Mouse (Mus musculus) retina, adult 2 months (tissue): ENCODE measurements around the gene Adora2b.
A peak's percentile ranks its signal among the peaks of the same experiment; 100 is the strongest.
"Not testable (repeated sequence)": the region's sequence is repeated elsewhere in the genome, so short reads cannot be mapped to it uniquely, and the experiment has no call there.

ENCODE experiments used
- DNase-seq: peaks from one replicate; pipeline ENCODE4 v3.0.0-alpha.2; 2012; ENCODE audit warnings: low read depth, low spot score

Gene Adora2b

DNA sequence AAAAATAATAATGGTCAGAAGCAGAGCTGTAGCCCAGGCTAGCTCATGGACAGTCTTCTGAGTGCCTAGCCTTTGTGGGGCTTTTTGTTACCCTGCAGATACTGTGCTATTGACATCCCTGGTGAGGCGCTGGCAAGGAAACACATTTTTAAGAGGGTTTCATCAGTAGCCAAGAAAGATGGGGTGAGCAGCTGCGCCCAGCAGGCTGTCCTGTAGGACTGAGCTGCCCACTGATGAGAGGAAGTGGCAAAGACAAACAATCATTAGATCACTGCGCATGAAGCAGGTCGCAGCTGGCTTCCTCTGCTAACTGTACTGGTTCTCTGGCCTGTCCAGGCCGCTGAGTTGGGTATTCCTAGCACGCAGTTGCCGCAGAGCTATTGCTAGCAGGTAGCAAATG is 14.8 kb downstream of the Adora2b start:
- DNase-seq = no peak

DNA sequence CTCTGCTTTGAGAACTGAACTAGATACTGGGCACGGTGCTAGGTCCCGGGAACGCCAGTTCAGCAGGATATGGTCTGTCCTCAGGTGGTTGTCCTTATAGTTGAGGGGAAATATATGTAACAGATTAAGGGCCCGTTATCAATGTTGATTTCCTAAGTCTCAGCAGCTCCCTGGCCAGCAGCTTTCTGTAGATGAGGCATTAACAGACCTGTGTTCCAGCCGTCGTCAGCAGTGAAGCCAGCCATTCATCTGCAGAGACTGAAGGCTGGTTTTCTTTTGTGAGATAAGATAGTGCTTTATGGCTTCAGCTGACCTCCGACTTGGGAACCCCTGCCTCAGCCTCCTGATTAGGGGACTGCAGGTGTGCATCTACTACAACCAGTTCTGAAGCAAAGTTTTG is 15.2 kb downstream of the Adora2b start:
- DNase-seq = no peak

DNA sequence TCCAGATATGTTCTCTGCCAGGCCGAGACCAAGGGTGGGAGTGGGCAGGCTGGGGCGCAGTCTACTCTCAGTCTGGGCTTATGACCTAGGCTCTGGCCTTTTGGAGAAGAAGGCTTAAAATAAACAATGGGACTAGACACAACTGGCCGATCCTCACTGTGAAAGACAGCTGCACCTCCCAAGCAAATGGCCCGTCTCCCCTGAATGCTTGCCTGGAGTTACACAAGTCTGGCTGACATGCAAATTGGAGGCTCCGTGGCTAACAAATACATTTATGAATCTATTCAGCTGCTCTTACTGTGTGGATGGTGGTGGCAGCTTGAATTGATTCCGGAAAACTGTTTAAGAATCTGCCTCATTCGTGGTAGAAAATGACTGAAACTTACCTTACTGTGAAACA is 16.9 kb downstream of the Adora2b start:
- DNase-seq = no peak

DNA sequence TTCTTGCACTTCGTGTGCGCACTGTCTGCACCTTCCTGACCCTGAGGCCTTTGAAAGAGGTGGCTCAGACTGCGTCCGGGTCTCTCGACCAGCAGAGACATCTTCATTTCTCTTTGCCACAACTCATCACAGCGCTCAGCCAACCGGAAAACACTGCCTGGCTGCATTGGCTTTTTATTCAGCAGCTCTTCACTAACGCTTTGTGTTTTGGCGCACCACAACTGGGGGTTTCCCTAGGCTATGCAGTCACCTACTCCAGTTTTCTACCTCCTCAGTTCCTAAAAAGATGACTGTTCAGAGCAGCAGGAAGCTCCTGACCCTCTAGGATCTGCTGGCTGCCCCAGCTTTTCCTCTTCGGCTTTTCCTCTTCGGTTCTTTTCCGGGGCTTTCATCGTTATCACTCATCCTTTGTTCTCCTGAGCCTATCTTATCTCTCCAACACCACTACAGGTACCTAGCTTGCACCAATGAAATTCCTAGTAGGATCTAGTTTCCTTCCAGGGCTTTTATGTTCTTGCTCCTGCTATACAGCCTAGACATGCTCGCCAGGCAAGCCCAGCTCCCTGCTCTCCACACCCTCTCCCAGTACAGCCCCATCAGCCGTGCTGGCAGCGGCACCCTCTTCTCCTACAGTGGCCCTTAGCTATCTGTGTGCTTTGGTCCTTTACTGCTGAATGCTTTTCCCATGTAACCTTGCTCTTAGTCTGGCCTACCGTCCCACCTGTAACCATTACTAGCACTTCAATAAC is 17.9 kb downstream of the Adora2b start:
- no peak for DNase-seq

DNA sequence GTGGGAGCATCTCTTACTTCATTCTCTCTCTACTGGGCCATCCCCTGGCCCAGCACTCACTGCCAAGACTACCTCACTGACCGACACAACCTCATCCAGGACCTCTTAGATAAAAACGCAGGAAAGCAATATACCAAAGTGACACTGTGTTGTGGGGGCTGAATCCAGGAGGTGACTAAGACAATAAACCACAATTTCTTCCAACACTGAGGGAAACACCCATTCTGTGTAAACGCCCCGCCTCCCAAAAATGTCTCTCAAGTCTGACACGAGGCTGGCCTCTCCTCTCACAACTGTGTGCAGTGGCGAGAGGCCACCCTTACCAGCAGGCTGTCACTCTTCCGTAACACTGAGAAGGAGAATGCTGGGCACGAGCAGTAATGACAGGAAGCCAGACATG is 19.6 kb downstream of the Adora2b start:
- DNase-seq = no peak

DNA sequence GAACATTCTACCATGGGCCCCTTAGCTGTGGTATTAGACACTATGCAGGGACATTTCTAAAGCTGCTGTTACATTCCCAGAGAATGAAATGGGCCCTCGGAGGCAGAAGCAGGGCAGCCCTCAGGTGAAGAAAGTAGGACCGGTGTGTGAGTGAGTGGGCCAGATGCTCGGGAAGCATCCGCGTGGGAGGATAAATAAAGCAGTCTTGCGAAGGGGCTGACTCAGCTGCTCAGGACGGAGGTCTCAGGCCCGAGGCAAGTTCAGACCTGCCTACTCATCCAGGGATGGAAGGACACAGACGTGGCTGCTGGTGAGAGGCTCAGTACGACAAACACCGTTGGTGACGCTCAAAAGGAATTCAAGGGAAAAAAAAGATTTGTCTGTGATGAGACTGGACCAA is 20.3 kb downstream of the Adora2b start:
- DNase-seq = no peak

DNA sequence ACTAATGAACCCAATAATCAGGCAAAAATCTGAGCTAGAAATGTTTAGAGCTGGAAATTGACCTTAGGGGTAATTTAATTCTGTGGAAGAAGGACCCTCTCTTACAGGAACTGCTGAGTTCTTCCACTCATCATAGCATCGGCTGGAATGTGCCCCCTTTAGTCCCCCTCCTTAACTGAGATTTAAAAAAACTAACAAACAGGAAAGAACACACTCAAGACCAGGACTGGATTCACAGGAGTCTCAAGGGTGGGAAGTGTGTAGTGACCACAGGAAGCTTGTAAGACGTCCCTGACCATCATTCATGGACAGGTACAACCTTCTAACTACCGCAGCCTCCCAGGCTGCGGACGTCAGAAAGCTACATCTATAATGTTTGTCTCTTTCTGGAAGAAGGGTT is 22.1 kb downstream of the Adora2b start:
- no peak for DNase-seq

DNA sequence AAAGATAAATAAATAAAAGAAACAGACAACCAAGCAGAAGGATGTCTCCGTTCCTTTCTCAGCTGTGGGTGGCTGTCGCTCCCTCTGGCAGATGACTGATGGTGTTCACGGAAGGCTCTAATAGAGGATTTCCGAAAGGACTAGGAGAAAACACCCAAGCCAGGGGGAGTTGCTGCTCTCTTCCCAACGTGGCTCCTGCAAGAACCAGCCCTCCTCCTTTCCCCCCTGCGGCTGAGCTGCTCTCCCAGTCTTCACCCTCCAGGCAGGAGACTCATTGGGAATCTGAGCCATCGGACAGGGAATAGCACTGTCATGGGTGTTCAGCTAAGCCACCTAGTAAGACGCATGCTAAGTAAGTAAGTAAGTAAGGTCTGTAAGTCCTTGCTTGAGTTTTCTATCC is 28.3 kb downstream of the Adora2b start:
- no peak for DNase-seq

DNA sequence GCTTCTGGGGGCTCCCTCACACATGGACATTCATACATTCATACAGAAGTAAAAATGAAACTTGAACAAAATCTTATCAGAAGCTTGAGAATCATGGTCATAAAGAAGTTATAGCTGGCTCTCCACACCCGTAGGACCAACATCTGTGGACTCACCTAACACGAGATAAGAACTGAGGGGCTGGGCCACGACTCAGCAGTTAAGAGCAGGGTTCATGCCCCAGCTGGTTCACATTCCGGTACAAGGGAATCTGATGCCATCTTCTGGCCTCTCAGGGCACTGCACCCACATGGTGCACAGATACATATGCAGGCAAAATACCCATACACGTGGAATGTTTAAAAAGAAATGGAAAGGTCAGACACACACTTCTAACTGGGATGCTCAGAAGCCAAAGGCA is 29.2 kb downstream of the Adora2b start:
- no peak for DNase-seq

DNA sequence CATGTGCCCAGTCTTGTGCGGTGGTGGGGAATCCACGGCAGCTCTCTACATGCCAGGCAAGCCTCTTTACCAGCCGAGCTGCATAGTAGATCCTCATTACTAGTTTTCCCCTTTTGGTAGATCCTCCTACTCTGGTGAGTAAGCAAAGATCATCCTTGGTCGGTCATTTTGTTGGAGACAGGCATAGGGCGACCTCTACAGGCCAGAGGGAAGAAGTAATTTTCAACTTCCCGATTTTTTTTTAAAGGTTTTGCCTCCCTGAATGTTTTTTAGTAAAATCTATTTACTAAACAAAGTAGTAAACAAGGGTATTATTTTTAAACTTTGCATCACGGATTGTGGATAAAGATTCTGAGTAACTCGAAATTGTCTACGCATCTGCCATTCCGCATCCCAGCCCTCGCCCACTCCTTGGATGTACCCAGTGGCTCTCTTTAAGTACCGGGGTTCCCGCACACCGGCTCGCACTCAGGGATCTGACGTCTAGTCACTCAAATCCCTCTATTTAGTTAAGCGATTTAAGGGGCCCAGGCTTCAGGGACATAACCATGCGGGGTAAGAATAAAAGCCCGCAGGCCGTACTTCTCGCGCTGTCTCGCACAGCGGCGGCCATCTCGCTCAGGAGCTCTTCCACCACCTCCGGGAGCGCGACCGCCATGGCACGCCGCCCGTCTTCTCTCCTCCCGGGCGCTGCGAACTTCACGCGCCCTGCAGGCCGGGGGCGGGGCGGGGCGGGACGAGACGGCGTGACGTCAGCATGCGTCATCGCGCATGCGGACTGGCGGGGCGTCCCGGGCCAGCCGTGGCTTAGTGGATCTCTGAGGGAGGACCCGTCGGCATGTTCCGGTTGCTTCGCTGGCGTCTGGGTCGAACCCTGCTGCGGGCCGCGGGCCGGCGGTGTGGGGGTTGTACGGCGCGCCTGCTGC is 32.2 kb downstream of the Adora2b start, which contains the start of the genes Zswim7 and Ttc19:
Gene Zswim7, minus strand, starts transcription at position 701 of the 926 bp plus-strand sequence.
Gene Ttc19, plus strand, starts transcription at position 799 of the 926 bp plus-strand sequence.
- peak; percentile 88 for DNase-seq

DNA sequence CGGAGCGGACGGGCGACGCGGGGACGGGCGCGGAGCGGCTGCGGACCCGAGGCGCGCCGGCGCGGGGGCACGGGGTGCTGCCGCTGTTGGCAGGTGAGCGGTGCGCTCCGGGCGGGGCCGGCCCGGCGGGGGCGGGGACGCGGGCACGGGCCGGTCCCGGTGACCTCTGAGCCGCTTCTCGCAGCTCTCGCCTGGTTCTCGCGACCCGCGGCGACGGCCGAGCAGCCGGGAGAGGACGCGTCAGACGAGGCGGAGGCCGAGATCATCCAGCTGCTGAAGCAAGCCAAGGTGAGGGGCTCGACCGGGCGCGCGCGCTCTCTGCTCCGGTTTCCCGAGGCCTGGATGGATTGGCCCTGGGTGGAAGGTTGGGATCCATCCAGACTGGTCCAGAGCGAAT is 32.8 kb downstream of the Adora2b start:
- DNase-seq = no peak

DNA sequence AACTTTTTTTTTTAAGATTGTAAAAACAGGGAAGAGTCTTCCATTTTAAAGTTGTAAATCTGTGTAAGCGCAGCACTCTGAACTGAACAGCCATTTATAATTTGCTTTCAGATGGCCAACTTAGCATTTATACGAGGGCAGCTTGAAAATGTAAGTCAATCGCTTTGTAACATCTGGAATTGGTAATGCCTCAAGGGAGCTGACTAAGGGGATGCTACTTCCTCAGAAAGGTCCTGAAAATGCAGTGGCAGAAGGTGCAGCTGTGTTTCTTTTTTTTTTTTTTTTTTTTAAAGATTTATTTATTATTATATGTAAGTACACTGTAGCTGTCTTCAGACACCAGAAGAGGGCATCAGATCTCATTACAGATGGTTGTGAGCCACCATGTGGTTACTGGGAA is 35.2 kb downstream of the Adora2b start:
- not testable (repeated sequence) for DNase-seq

DNA sequence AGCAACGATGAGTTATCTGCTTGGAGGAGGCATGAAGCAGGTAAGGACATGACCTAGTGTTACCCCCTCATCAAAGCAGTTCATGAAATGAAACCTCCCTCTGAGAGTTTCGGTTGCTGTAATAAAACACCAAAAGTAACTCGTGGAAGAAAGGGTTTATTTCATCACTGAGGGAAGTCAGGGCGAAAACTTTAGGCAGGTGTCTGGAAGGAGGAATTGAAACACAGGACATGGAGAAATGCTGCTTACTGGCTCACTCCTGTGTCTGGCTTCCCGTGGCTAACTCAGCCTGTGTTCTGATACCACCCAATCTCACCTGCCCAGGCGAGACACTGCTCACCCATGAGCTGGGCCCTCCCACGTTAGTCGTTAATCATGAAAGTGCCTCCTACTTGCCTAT is 36.2 kb downstream of the Adora2b start:
- DNase-seq = no peak

DNA sequence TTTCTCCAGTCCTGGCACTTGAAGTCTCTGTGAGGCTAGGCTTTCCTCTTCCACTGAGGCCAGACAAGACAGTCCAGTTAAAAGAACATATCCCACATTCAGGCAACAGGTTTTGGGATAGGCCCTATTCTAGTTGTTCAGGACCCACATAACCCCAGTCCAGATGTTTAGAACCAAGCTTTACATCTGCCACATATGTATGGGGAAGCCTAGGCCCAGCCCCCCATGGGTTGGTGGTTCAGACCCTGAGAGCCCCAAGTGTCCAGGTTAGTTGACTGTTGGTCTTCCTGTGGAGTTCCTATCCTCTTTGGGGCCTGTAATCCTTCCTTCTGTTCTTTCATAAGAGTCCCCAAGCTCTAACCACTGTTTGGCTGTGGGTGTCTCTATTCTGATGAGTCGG is 38.9 kb downstream of the Adora2b start:
- DNase-seq = no peak

DNA sequence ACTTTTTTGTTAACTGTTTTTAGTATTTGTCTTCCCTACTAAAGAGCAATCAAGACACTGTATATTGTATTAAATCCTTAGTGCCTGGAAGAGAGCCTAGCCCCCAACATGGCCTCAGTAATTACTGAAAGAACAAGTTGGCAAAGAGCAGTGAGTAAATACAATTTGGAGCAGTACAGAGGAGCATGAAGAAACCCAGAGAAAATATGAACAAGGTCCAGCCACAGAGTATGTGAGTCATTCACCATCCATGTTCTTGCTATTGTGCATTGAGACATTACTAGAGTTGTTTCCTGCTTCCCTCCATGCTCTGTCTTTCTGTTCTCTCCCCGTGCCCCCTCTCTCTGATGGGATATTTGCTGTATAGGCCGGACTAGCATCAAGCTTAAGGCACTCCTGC is 45.3 kb downstream of the Adora2b start:
- DNase-seq = no peak

DNA sequence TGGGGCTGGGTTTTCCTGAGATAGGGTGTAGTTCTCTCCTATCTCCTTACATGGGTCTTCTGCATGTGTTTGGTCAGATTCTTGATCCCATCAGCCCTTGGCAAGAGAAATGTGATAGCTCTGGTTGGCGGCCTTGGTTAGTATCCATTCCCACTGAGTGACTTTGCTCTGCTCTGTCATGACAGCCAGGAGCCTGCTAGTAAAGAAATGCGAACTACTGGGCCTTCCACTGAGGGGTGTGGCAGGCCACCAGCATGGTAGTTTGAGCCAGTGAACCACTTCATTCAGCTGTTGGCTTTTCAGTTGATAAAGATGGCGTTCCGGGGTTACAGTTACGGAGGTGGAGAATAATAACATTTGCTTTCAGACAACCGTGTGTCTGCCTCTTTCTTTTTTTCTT is 50.1 kb downstream of the Adora2b start:
- no peak for DNase-seq

DNA sequence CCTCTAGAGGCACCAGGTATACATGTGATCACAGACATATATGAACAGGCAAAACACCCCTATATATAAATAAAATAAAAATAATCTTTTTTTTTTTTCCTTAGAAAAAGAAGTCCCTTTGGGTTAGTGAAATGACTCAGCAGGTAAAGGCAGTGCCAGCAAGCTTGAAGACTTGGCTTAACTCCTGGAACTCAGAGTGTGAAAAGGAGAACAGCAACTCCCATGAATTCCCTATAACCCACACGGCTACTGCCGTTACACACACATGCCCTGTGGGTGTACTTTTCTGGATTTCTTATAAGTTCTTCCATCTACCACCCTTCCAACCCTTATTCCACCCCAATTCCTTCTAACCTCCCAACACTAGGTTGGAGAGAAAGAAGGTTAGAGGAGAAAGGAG is 57.1 kb downstream of the Adora2b start:
- no peak for DNase-seq

DNA sequence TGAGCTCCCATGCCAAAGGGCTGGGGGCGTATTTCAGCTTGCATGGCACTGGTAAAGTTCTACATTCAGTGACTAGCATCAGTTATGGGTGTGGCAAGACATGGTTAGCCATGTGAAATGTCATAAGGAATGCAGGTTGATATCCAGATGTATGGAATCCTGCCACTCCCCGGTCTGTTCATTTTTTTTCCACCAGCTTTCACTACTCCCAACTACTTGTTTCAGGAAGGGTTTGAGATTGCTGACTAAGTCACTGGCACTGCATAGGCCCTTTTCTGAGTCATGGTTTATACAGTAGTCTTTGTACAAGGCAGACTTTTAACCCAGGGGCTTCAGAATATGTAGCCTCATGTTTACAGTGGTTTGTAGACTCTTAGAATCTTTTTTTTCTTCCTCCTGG is 60.5 kb downstream of the Adora2b start:
- DNase-seq = no peak

DNA sequence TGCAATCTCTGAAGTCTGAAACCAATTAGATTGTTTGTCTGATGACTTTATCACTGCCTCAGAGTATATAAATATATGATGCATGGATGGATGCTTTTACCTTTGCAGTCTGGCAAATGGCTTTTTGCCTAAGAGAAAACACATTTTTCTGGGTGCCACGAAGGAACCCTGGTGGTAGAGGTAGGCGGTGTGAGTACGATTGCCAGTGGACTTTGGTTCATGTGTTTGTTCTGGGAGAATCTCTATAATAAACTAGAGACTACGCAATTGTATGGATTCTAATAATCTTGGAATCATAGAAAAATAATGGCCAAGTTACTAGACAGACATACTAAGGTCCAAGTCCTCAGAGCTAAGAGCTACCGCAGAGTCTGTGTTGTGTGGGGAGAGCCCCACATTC is 66.2 kb downstream of the Adora2b start:
- no peak for DNase-seq
